Mouse (Mus musculus) MEL (cell line): ENCODE data around the gene Rgs1. TPM values are rescaled to one million over a fixed set of nuclear protein-coding genes. Genes with fewer than 3 reads are reported as not detected.

ENCODE experiments used
- DNase-seq: peaks from one replicate; pipeline ENCODE4 v3.0.0; 2011; ENCODE audit warnings: low read depth, low spot score
- H3K27ac ChIP-seq: 2 replicates; pipeline ENCODE4 v1.5.1; 2012; ENCODE audit warnings: low read depth, mild to moderate bottlenecking, control low read depth, low read length, moderate library complexity; ENCODE audit not compliant: control insufficient read depth
- H3K27me3 ChIP-seq, 2 experiments: fragments of 150-350 bp in 1 of 2; sonication (generic) in 1 of 2; 2 replicates each; pipeline ENCODE4 v1.6.1; 2012; ENCODE audit warnings: low read length in 2 of 2, mild to moderate bottlenecking in 2 of 2, improper control_type of control experiment in 1 of 2, moderate library complexity in 1 of 2; ENCODE audit not compliant: insufficient read depth in 2 of 2, control insufficient read depth in 1 of 2
- H3K36me3 ChIP-seq, 2 experiments: 2 replicates each; pipeline ENCODE4 v1.6.1; 2012 to 2014; ENCODE audit warnings: low read length in 2 of 2, improper control_type of control experiment in 1 of 2, inconsistent platforms in 1 of 2, mild to moderate bottlenecking in 1 of 2; ENCODE audit not compliant: insufficient read depth in 2 of 2, control insufficient read depth in 1 of 2
- H3K4me1 ChIP-seq, 2 experiments: fragments of 150-350 bp in 1 of 2; sonication (generic) in 1 of 2; 2 replicates each; pipeline ENCODE4 v1.6.1; 2012; ENCODE audit warnings: low read length in 2 of 2, improper control_type of control experiment in 1 of 2, mild to moderate bottlenecking in 1 of 2; ENCODE audit not compliant: insufficient read depth in 2 of 2, control insufficient read depth in 1 of 2
- H3K4me3 ChIP-seq, 2 experiments: fragments of 150-350 bp in 1 of 2; sonication (generic) in 1 of 2; 2 replicates each; pipeline ENCODE4 v1.5.1; 2012; ENCODE audit warnings: low read depth in 2 of 2, low read length in 2 of 2, mild to moderate bottlenecking in 2 of 2, moderate library complexity in 2 of 2, control low read depth in 1 of 2, improper control_type of control experiment in 1 of 2; ENCODE audit not compliant: control insufficient read depth in 1 of 2, insufficient read depth in 1 of 2
- H3K79me2 ChIP-seq: 2 replicates; pipeline ENCODE4 v1.6.1; 2012; ENCODE audit warnings: mild to moderate bottlenecking, low read length, moderate library complexity; ENCODE audit not compliant: control insufficient read depth, poor library complexity, insufficient read depth
- H3K9ac ChIP-seq: 2 replicates; pipeline ENCODE4 v1.6.1; 2012; ENCODE audit warnings: low read depth, mild to moderate bottlenecking, control low read depth, low read length, moderate library complexity; ENCODE audit not compliant: control insufficient read depth, poor library complexity, severe bottlenecking
- H3K9me3 ChIP-seq: fragments of 150-350 bp; sonication (generic); replicated peaks from 2 replicates; pipeline ENCODE4 v1.6.1; 2012; ENCODE audit warnings: mild to moderate bottlenecking, low read length, improper control_type of control experiment, moderate library complexity; ENCODE audit not compliant: insufficient read depth
- BHLHE40 ChIP-seq: IDR thresholded peaks from 2 replicates; pipeline ENCODE4 v1.6.1; 2012; ENCODE audit warnings: low read depth, mild to moderate bottlenecking, inconsistent platforms, low read length, improper control_type of control experiment, borderline replicate concordance
- CHD2 ChIP-seq: IDR thresholded peaks from 2 replicates; pipeline ENCODE4 v1.6.1; 2011; ENCODE audit warnings: low read length, improper control_type of control experiment
- CTCF ChIP-seq, 3 experiments: IDR thresholded peaks in 2 of 3; conservative IDR thresholded peaks in 1 of 3; 2 replicates each; pipeline ENCODE4 v1.5.1; 2011 to 2012; ENCODE audit warnings: low read length in 3 of 3, low read depth in 2 of 3, mild to moderate bottlenecking in 2 of 3, improper control_type of control experiment in 1 of 3, inconsistent platforms in 1 of 3, mixed read lengths in 1 of 3, moderate library complexity in 1 of 3; ENCODE audit not compliant: control insufficient read depth in 1 of 3, insufficient read depth in 1 of 3, poor library complexity in 1 of 3, severe bottlenecking in 1 of 3
- E2F4 ChIP-seq: IDR thresholded peaks from 2 replicates; pipeline ENCODE4 v1.6.1; 2011; ENCODE audit warnings: low read depth, low read length, improper control_type of control experiment, borderline replicate concordance
- EP300 ChIP-seq, 2 experiments: IDR thresholded peaks; 2 replicates each; pipeline ENCODE4 v1.6.1; 2011; ENCODE audit warnings: improper control_type of control experiment in 2 of 2, low read length in 2 of 2, low read depth in 1 of 2, mild to moderate bottlenecking in 1 of 2
- ETS1 ChIP-seq: IDR thresholded peaks from 2 replicates; pipeline ENCODE4 v1.6.1; 2012; ENCODE audit warnings: low read depth, mild to moderate bottlenecking, inconsistent platforms, low read length, improper control_type of control experiment, moderate library complexity
- GATA1 ChIP-seq: IDR thresholded peaks from 2 replicates; pipeline ENCODE4 v1.6.1; 2011; ENCODE audit warnings: low read depth, low read length, improper control_type of control experiment
- MAZ ChIP-seq: IDR thresholded peaks from 2 replicates; pipeline ENCODE4 v1.6.1; 2012; ENCODE audit warnings: low read depth, mild to moderate bottlenecking, inconsistent platforms, low read length, improper control_type of control experiment
- MYB ChIP-seq: IDR thresholded peaks from 2 replicates; pipeline ENCODE4 v1.6.1; 2011; ENCODE audit warnings: mild to moderate bottlenecking, low read depth, low read length, improper control_type of control experiment
- MYC ChIP-seq: IDR thresholded peaks from 2 replicates; pipeline ENCODE4 v1.6.1; 2011; ENCODE audit warnings: low read depth, mild to moderate bottlenecking, low read length, improper control_type of control experiment, moderate library complexity
- NELFE ChIP-seq: IDR thresholded peaks from 2 replicates; pipeline ENCODE4 v1.6.1; 2011; ENCODE audit warnings: low read depth, low read length, improper control_type of control experiment
- NRF1 ChIP-seq: IDR thresholded peaks from 2 replicates; pipeline ENCODE4 v1.6.1; 2014; ENCODE audit warnings: low read depth, mild to moderate bottlenecking, inconsistent platforms, low read length, improper control_type of control experiment, moderate library complexity; ENCODE audit not compliant: poor library complexity, insufficient read depth, severe bottlenecking
- POLR2AphosphoS2 ChIP-seq: IDR thresholded peaks from 2 replicates; pipeline ENCODE4 v1.6.1; 2011; ENCODE audit warnings: low read length, improper control_type of control experiment
- POLR2AphosphoS5 ChIP-seq: IDR thresholded peaks from 2 replicates; pipeline ENCODE4 v1.6.1; 2012; ENCODE audit warnings: low read depth, borderline replicate concordance, mild to moderate bottlenecking, inconsistent platforms, low read length, moderate library complexity, mixed read lengths
- RAD21 ChIP-seq: IDR thresholded peaks from 2 replicates; pipeline ENCODE4 v1.6.1; 2011; ENCODE audit warnings: mild to moderate bottlenecking, low read depth, low read length, improper control_type of control experiment
- SMC3 ChIP-seq: IDR thresholded peaks from 2 replicates; pipeline ENCODE4 v1.6.1; 2011; ENCODE audit warnings: low read depth, low read length, improper control_type of control experiment
- ZC3H11A ChIP-seq: IDR thresholded peaks from 2 replicates; pipeline ENCODE4 v1.6.1; 2012; ENCODE audit warnings: low read depth, mild to moderate bottlenecking, inconsistent platforms, low read length, improper control_type of control experiment
- polyA plus RNA-seq, 2 experiments: library from polyadenylated mRNA; stranded (reverse) in 1 of 2; unstranded in 1 of 2; fragments of >175 nt in 1 of 2; fragments of >200 nt in 1 of 2; gene quantifications; 2 replicates each; pipeline versions ENCODE4 v1.2.1 to v1.2.4; 2012; ENCODE audit warnings: low replicate concordance in 2 of 2, low read depth in 1 of 2; ENCODE audit not compliant: insufficient read length in 2 of 2, insufficient read depth in 1 of 2, missing spikeins in 1 of 2
- total RNA-seq: library from RNA; depleted of rRNA; stranded (reverse); fragments of 300-350 nt; gene quantifications from 2 replicates; pipeline ENCODE4 v1.2.3, GENCODE M21; 2012

Gene Rgs1
- total and polyA plus RNA-seq, 3 experiments, result 0.91 to 1.7 TPM; not detected in 1

DNA sequence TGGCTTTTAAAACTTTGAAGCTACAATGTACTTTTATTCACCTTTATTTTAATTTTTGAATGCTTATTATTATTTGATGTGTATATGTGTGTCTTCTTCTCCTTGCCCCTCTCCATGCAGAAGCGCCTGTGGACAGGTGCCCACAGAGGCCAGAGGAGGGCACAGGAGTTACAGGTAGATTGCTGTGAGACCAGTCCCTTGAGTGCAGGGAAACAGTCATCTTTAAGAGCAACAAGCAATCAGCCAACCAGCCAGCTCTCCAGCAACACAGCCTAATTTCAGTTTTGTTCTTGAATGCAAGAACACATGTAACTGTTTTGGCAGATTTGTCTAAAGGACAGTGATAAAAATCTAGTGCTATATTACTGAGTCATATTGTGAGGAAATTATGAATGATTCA lies 1.7 kb downstream of the Rgs1 start:
- no peak overlapping the region for H3K9ac ChIP-seq
- no peak for TF ChIP-seq MYC
- 0 out of 2 replicates have a peak, but pooled peaks have one; percentile 16 for TF ChIP-seq GATA1
- TF ChIP-seq, all 39 proteins: peak for 1
- Histone ChIP-seq H3K27me3 (no peaks in the 10 kb centered on the region), H3K79me2 (no peaks in the 10 kb centered on the region), H3K27ac (no peak overlapping the region), H3K9me3 (no peaks in the 10 kb centered on the region), H3K4me3 (no peak overlapping the region; a peak in 1 of 4 replicates), H3K4me1 (peaks cover 2 to 6% of the 10 kb centered on the region in 2 experiments; a peak in 2 of 4 replicates), H3K36me3 (peaks cover 0 to 10% of the 10 kb centered on the region in 2 experiments; a peak in 3 of 4 replicates)
- peak; percentile 21 for DNase-seq

GRCm38 (mm10) chr1:144243511-144243910 lies 5.5 kb downstream of the Rgs1 start:
- peaks cover 3 to 6% of the 10 kb centered on the region in 2 experiments; a peak in 3 of 4 replicates for H3K4me1 ChIP-seq
- H3K27me3 ChIP-seq, result no peaks in the 10 kb centered on the region
- TF ChIP-seq MAZ (no peak), SMC3 (peak; percentile 89), ZC3H11A (peak; percentile 87), RAD21 (peak; percentile 91), CTCF (IDR thresholded peaks at IDR 0.05 in 2 of 3, conservative IDR thresholded peaks at IDR 0.05 in 1 of 3; ENCODE audit: control insufficient read depth in 1 of 3, insufficient read depth in 1 of 3, low read depth in 2 of 3, low read length in 3 of 3, poor library complexity in 1 of 3, severe bottlenecking in 1 of 3) (peak; percentile 10 to 84 (median 33); a peak in 5 of 6 replicates), POLR2AphosphoS5 (no peak)
- H3K79me2 ChIP-seq, result no peaks in the 10 kb centered on the region
- no peaks in the 10 kb centered on the region for H3K9me3 ChIP-seq
- H3K27ac ChIP-seq, result no peak overlapping the region
- no peak overlapping the region for H3K9ac ChIP-seq
- no peak overlapping the region for H3K4me3 ChIP-seq
- peak; percentile 68 for DNase-seq
- peaks cover 0 to 11% of the 10 kb centered on the region in 2 experiments; a peak in 3 of 4 replicates for H3K36me3 ChIP-seq

DNA sequence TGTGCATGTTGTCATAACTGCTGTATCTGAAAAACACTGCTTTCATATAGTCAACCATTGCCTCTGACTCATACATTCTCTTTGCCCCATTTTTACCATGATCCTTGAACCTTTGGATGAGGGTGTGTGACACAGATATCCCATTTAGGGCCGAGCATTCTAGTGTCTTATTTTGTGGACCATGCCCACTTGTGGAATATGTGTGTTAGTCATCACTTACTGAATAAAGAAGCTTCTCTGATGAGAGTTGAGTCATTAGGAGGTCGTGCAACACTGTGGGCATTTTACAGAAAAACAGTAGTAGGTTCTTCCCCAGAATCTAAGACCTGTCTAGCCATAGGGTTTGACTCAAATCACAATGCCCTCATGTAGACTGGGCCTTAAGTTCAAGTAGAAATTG lies 9.8 kb downstream of the Rgs1 start:
- TF ChIP-seq NELFE, result no peak
- TF ChIP-seq NRF1, result no peak
- TF ChIP-seq ZC3H11A, result no peak
- TF ChIP-seq BHLHE40, result no peak
- TF ChIP-seq ETS1, result no peak
- TF ChIP-seq CHD2, result no peak
- TF ChIP-seq E2F4, result no peak
- no peak for TF ChIP-seq EP300 (IDR thresholded peaks at IDR 0.05; ENCODE audit: low read depth in 1 of 2, low read length in 2 of 2)
- no peak for TF ChIP-seq MYB
- no peak for TF ChIP-seq MYC
- TF ChIP-seq POLR2AphosphoS2, result no peak

More for the DNA sequence above, 9.8 kb downstream of the Rgs1 start:
- H3K79me2 ChIP-seq, result no peaks in the 10 kb centered on the region
- H3K9me3 ChIP-seq, result no peaks in the 10 kb centered on the region
- no peak overlapping the region for H3K27ac ChIP-seq
- H3K36me3 ChIP-seq, result peaks cover 0 to 6% of the 10 kb centered on the region in 2 experiments; a peak in 2 of 4 replicates
- no peaks in the 10 kb centered on the region for H3K27me3 ChIP-seq
- H3K4me1 ChIP-seq, result peaks cover 0 to 3% of the 10 kb centered on the region in 2 experiments; a peak in 2 of 4 replicates
- no peak overlapping the region for H3K4me3 ChIP-seq
- no peak overlapping the region for H3K9ac ChIP-seq
- no peak for DNase-seq
